Mouse (Mus musculus) liver, embryonic 11.5 days (tissue): ENCODE measurements around the gene 5031439G07Rik. TPM values are rescaled to one million over a fixed set of nuclear protein-coding genes. Genes with fewer than 3 reads are reported as not detected.

Source experiments
- ATAC-seq: fragments of 200-750 bp; cut with Nextera tagmentation; replicated peaks from 2 replicates; pipeline ENCODE4 v1.8.0; 2017; ENCODE audit warnings: moderate number of reproducible peaks, mild to moderate bottlenecking, moderate TSS enrichment, moderate library complexity; ENCODE audit not compliant: low FRiP score
- DNase-seq: peaks from one replicate; pipeline ENCODE4 v3.0.0-alpha.2; 2017; ENCODE audit warnings: low spot score
- H3K27ac ChIP-seq: fragments of 300-500 bp; sonication (generic); 2 replicates; pipeline ENCODE4 v1.5.1; 2014; ENCODE audit warnings: mild to moderate bottlenecking, low read depth, low read length, control low read depth
- H3K27me3 ChIP-seq: fragments of 300-500 bp; sonication (generic); replicated peaks from 2 replicates; pipeline ENCODE4 v1.6.1; 2014; ENCODE audit warnings: low read length, mixed read lengths; ENCODE audit not compliant: control insufficient read depth, insufficient read depth
- H3K36me3 ChIP-seq: fragments of 300-500 bp; sonication (generic); 2 replicates; pipeline ENCODE4 v1.6.1; 2014; ENCODE audit warnings: mild to moderate bottlenecking, low read length, moderate library complexity, mixed read lengths; ENCODE audit not compliant: control insufficient read depth, insufficient read depth
- H3K4me1 ChIP-seq: fragments of 300-500 bp; sonication (generic); replicated peaks from 2 replicates; pipeline ENCODE4 v1.6.1; 2014; ENCODE audit warnings: low read length, mixed read lengths; ENCODE audit not compliant: control insufficient read depth, insufficient read depth
- H3K4me2 ChIP-seq: fragments of 300-500 bp; sonication (generic); 2 replicates; pipeline ENCODE4 v1.6.1; 2014; ENCODE audit warnings: mild to moderate bottlenecking, control low read depth, moderate library complexity
- H3K4me3 ChIP-seq: fragments of 300-500 bp; sonication (generic); 2 replicates; pipeline ENCODE4 v1.5.1; 2014; ENCODE audit warnings: low read depth, low read length, control low read depth
- H3K9ac ChIP-seq: fragments of 300-500 bp; sonication (generic); 2 replicates; pipeline ENCODE4 v1.6.1; 2014; ENCODE audit warnings: low read depth, low read length, control low read depth
- H3K9me3 ChIP-seq: fragments of 300-500 bp; sonication (generic); 2 replicates; pipeline ENCODE4 v1.6.1; 2016; ENCODE audit warnings: low read length, inconsistent platforms, mixed read lengths; ENCODE audit not compliant: control insufficient read depth
- WGBS: fragments of 180-500 bp; shearing (Covaris S2); extraction: QIAGEN DNeasy Blood & Tissue Kit; methylation state at CpG from one replicate; pipeline ENCODE4 v1.1.7; 2014; 5-methylcytosine and 5-hydroxymethylcytosine counted together
- polyA plus RNA-seq: library from polyadenylated mRNA; unstranded; fragments of >200 nt; fragmentation: Nextera tagmentation; extraction: Ambion mirVana; gene quantifications from 2 replicates; pipeline ENCODE4 v1.2.1, GENCODE M21; 2014

Gene 5031439G07Rik
- polyA plus RNA-seq, 1 experiment from 2014 or later, result 4.6 TPM

- ATAC-seq (no peak), DNase-seq (no peak)
- Histone ChIP-seq H3K9ac (no peak overlapping the region), H3K4me3 (peak overlapping the region; percentile 75), H3K27me3 (no peaks in the 10 kb centered on the region; the same call in 1 of the 2 replicates), H3K36me3 (no peaks in the 10 kb centered on the region), H3K27ac (no peak overlapping the region), H3K4me2 (peak overlapping the region; percentile 97), H3K4me1 (peaks cover 9% of the 10 kb centered on the region), H3K9me3 (no peaks in the 10 kb centered on the region)
- 55% methylated on average over 4 of the region's 4 CpGs for WGBS
Observed at GRCm38 (mm10) chr15:84986171-84987019, 2.0 kb downstream of the 5031439G07Rik start.

- Histone ChIP-seq H3K27me3 (no peaks in the 10 kb centered on the region; the same call in 1 of the 2 replicates), H3K27ac (no peak overlapping the region), H3K4me2 (no peak overlapping the region), H3K9ac (no peak overlapping the region), H3K4me1 (peaks cover 9% of the 10 kb centered on the region), H3K4me3 (no peak overlapping the region), H3K9me3 (no peaks in the 10 kb centered on the region), H3K36me3 (no peaks in the 10 kb centered on the region)
- ATAC-seq, result no peak
- 84% methylated on average over 12 of the region's 12 CpGs for WGBS
- no peak for DNase-seq
Observed at GRCm38 (mm10) chr15:84985516-84986160, 2.7 kb downstream of the 5031439G07Rik start.

- H3K4me1 ChIP-seq, result peaks cover 9% of the 10 kb centered on the region
- no peak for DNase-seq
- H3K27ac ChIP-seq, result no peak overlapping the region
- no peak for ATAC-seq
- no peak overlapping the region for H3K4me3 ChIP-seq
- H3K9me3 ChIP-seq, result no peaks in the 10 kb centered on the region
- no peaks in the 10 kb centered on the region; the same call in 1 of the 2 replicates for H3K27me3 ChIP-seq
- WGBS, result 83% methylated on average over 7 of the region's 7 CpGs
- H3K9ac ChIP-seq, result no peak overlapping the region
- no peak overlapping the region for H3K4me2 ChIP-seq
- H3K36me3 ChIP-seq, result no peaks in the 10 kb centered on the region
Observed at GRCm38 (mm10) chr15:84983721-84984120, 4.6 kb downstream of the 5031439G07Rik start.

GRCm38 (mm10) chr15:84982888-84983287 lies 5.5 kb downstream of the 5031439G07Rik start:
- no peak overlapping the region for H3K4me2 ChIP-seq
- ATAC-seq, result no peak
- no peaks in the 10 kb centered on the region for H3K9me3 ChIP-seq
- H3K9ac ChIP-seq, result no peak overlapping the region
- no peak overlapping the region for H3K4me3 ChIP-seq
- H3K27me3 ChIP-seq, result no peaks in the 10 kb centered on the region
- 0 out of 2 replicates have a peak, but pooled peaks cover 3% of the 10 kb centered on the region for H3K4me1 ChIP-seq
- no peak overlapping the region for H3K27ac ChIP-seq
- DNase-seq, result no peak
- no peaks in the 10 kb centered on the region for H3K36me3 ChIP-seq
- WGBS, result 68% methylated on average over 3 of the region's 3 CpGs

GRCm38 (mm10) chr15:84981609-84982313 lies 6.6 kb downstream of the 5031439G07Rik start:
- WGBS, result 73% methylated on average over 9 of the region's 9 CpGs
- no peak for ATAC-seq

GRCm38 (mm10) chr15:84975729-84976128 lies 12.6 kb downstream of the 5031439G07Rik start:
- H3K27ac ChIP-seq, result no peak overlapping the region
- peaks cover 4% of the 10 kb centered on the region; the same call in 1 of the 2 replicates for H3K4me1 ChIP-seq
- DNase-seq (no peak), ATAC-seq (no peak)
- H3K4me2 ChIP-seq, result no peak overlapping the region
- no peaks in the 10 kb centered on the region for H3K9me3 ChIP-seq
- no peaks in the 10 kb centered on the region for H3K27me3 ChIP-seq
- H3K4me3 ChIP-seq, result no peak overlapping the region
- no peaks in the 10 kb centered on the region for H3K36me3 ChIP-seq
- no peak overlapping the region for H3K9ac ChIP-seq
- WGBS, result 29% methylated on average over 4 of the region's 4 CpGs

More at GRCm38 (mm10) chr15:84981609-84982313, 6.6 kb downstream of the 5031439G07Rik start:
- no peak overlapping the region for H3K9ac ChIP-seq
- H3K4me2 ChIP-seq, result no peak overlapping the region
- H3K4me3 ChIP-seq, result no peak overlapping the region
- H3K9me3 ChIP-seq, result no peaks in the 10 kb centered on the region
- no peaks in the 10 kb centered on the region for H3K27me3 ChIP-seq
- no peak for DNase-seq
- H3K4me1 ChIP-seq, result no peaks in the 10 kb centered on the region
- H3K36me3 ChIP-seq, result no peaks in the 10 kb centered on the region
- no peak overlapping the region for H3K27ac ChIP-seq

- 73% methylated on average over 3 of the region's 3 CpGs for WGBS
- DNase-seq (no peak), ATAC-seq (no peak)
- peaks cover 4% of the 10 kb centered on the region; the same call in 1 of the 2 replicates for H3K4me1 ChIP-seq
- H3K4me3 ChIP-seq, result no peak overlapping the region
- H3K27ac ChIP-seq, result no peak overlapping the region
- H3K36me3 ChIP-seq, result no peaks in the 10 kb centered on the region
- H3K4me2 ChIP-seq, result no peak overlapping the region
- no peak overlapping the region for H3K9ac ChIP-seq
- H3K27me3 ChIP-seq, result no peaks in the 10 kb centered on the region
- H3K9me3 ChIP-seq, result no peaks in the 10 kb centered on the region
Observed at GRCm38 (mm10) chr15:84973544-84973871, 14.8 kb downstream of the 5031439G07Rik start.

GRCm38 (mm10) chr15:84972860-84973543 lies 15.3 kb downstream of the 5031439G07Rik start:
- H3K9ac ChIP-seq, result no peak overlapping the region
- no peaks in the 10 kb centered on the region for H3K9me3 ChIP-seq
- WGBS, result 83% methylated on average over 8 of the region's 8 CpGs
- no peak overlapping the region for H3K4me2 ChIP-seq
- DNase-seq, result no peak
- H3K4me1 ChIP-seq, result peaks cover 4% of the 10 kb centered on the region; the same call in 1 of the 2 replicates
- no peaks in the 10 kb centered on the region for H3K27me3 ChIP-seq
- no peak overlapping the region for H3K4me3 ChIP-seq
- no peak for ATAC-seq
- no peaks in the 10 kb centered on the region for H3K36me3 ChIP-seq
- H3K27ac ChIP-seq, result no peak overlapping the region
